Mouse (Mus musculus): ENCODE measurements around the gene Msl3l2. TPM values are rescaled to one million over a fixed set of nuclear protein-coding genes. Genes with fewer than 3 reads are reported as not detected.
A peak's percentile ranks its signal among the peaks of the same experiment; 100 is the strongest.

Gene Msl3l2
- polyA plus RNA-seq, 1 experiment from 2014 or later, result 13.1 TPM

- ATAC-seq (ENCODE audit: low FRiP score) (no peak), DNase-seq (ENCODE audit: low spot score) (no peak)
- no peak overlapping the region for H3K9ac ChIP-seq
- H3K27me3 ChIP-seq (ENCODE audit: control insufficient read depth, insufficient read depth, low read length), result no peaks in the 10 kb centered on the region
- WGBS, result 69% methylated on average over 1 of the region's 1 CpGs
- H3K4me3 ChIP-seq (replicated peaks; ENCODE audit: low read length), result 0 out of 2 replicates have a peak overlapping the region, but pooled peaks have one; percentile 10
- no peaks in the 10 kb centered on the region for H3K9me3 ChIP-seq (ENCODE audit: control insufficient read depth, low read length)
- no peaks in the 10 kb centered on the region for H3K4me1 ChIP-seq (replicated peaks; ENCODE audit: control insufficient read depth, insufficient read depth, low read length)
- no peak overlapping the region for H3K27ac ChIP-seq
- H3K36me3 ChIP-seq (replicated peaks; ENCODE audit: control insufficient read depth, insufficient read depth), result no peaks in the 10 kb centered on the region
- H3K4me2 ChIP-seq (replicated peaks), result peak overlapping the region; percentile 33
Measured at GRCm38 (mm10) chr10:56106996-56107334, 248 bp downstream of the Msl3l2 start.

GRCm38 (mm10) chr10:56114951-56115635 lies 8.4 kb downstream of the Msl3l2 start:
- Histone ChIP-seq H3K4me3 (replicated peaks; ENCODE audit: low read length) (peak overlapping the region; percentile 56), H3K27ac (peak overlapping the region; percentile 94), H3K9ac (peak overlapping the region; percentile 80), H3K27me3 (ENCODE audit: control insufficient read depth, insufficient read depth, low read length) (no peaks in the 10 kb centered on the region), H3K9me3 (ENCODE audit: control insufficient read depth, low read length) (no peaks in the 10 kb centered on the region), H3K4me1 (replicated peaks; ENCODE audit: control insufficient read depth, insufficient read depth, low read length) (peaks cover 9% of the 10 kb centered on the region; the same call in 1 of the 2 replicates), H3K4me2 (replicated peaks) (peak overlapping the region; percentile 72), H3K36me3 (replicated peaks; ENCODE audit: control insufficient read depth, insufficient read depth) (no peaks in the 10 kb centered on the region)
- under 1% methylated on average over 41 of the region's 50 CpGs for WGBS
- DNase-seq (ENCODE audit: low spot score) (peak; percentile 70), ATAC-seq (ENCODE audit: low FRiP score) (peak; percentile 94)

GRCm38 (mm10) chr10:56115636-56116180 lies 9.0 kb downstream of the Msl3l2 start:
- 9% methylated on average over 27 of the region's 27 CpGs for WGBS
- Histone ChIP-seq H3K9me3 (ENCODE audit: control insufficient read depth, low read length) (no peaks in the 10 kb centered on the region), H3K27me3 (ENCODE audit: control insufficient read depth, insufficient read depth, low read length) (no peaks in the 10 kb centered on the region), H3K27ac (peak overlapping the region; percentile 94), H3K36me3 (replicated peaks; ENCODE audit: control insufficient read depth, insufficient read depth) (no peaks in the 10 kb centered on the region), H3K4me3 (replicated peaks; ENCODE audit: low read length) (peak overlapping the region; percentile 56), H3K4me1 (replicated peaks; ENCODE audit: control insufficient read depth, insufficient read depth, low read length) (peaks cover 9% of the 10 kb centered on the region; the same call in 1 of the 2 replicates), H3K9ac (peak overlapping the region; percentile 80), H3K4me2 (replicated peaks) (peak overlapping the region; percentile 72)
- DNase-seq (ENCODE audit: low spot score) (no peak), ATAC-seq (ENCODE audit: low FRiP score) (peak; percentile 65)

- Histone ChIP-seq H3K4me2 (replicated peaks) (no peak overlapping the region), H3K9me3 (ENCODE audit: control insufficient read depth, low read length) (no peaks in the 10 kb centered on the region), H3K4me3 (replicated peaks; ENCODE audit: low read length) (no peak overlapping the region), H3K36me3 (replicated peaks; ENCODE audit: control insufficient read depth, insufficient read depth) (no peaks in the 10 kb centered on the region), H3K27me3 (ENCODE audit: control insufficient read depth, insufficient read depth, low read length) (no peaks in the 10 kb centered on the region), H3K27ac (no peak overlapping the region), H3K4me1 (replicated peaks; ENCODE audit: control insufficient read depth, insufficient read depth, low read length) (no peaks in the 10 kb centered on the region), H3K9ac (no peak overlapping the region)
- 83% methylated on average over 1 of the region's 1 CpGs for WGBS
- no peak for DNase-seq (ENCODE audit: low spot score)
- no peak for ATAC-seq (ENCODE audit: low FRiP score)
Measured at GRCm38 (mm10) chr10:56126972-56127371, 20.3 kb downstream of the Msl3l2 start.

GRCm38 (mm10) chr10:56129642-56130041 lies 22.9 kb downstream of the Msl3l2 start:
- Histone ChIP-seq H3K9me3 (ENCODE audit: control insufficient read depth, low read length) (no peaks in the 10 kb centered on the region), H3K27me3 (ENCODE audit: control insufficient read depth, insufficient read depth, low read length) (no peaks in the 10 kb centered on the region), H3K4me1 (replicated peaks; ENCODE audit: control insufficient read depth, insufficient read depth, low read length) (no peaks in the 10 kb centered on the region), H3K4me3 (replicated peaks; ENCODE audit: low read length) (no peak overlapping the region), H3K9ac (no peak overlapping the region), H3K36me3 (replicated peaks; ENCODE audit: control insufficient read depth, insufficient read depth) (no peaks in the 10 kb centered on the region), H3K4me2 (replicated peaks) (no peak overlapping the region), H3K27ac (no peak overlapping the region)
- WGBS, result 90% methylated on average over 2 of the region's 2 CpGs
- DNase-seq (ENCODE audit: low spot score), result no peak
- ATAC-seq (ENCODE audit: low FRiP score), result no peak

- Histone ChIP-seq H3K27me3 (ENCODE audit: control insufficient read depth, insufficient read depth, low read length) (no peaks in the 10 kb centered on the region), H3K4me3 (replicated peaks; ENCODE audit: low read length) (no peak overlapping the region), H3K9me3 (ENCODE audit: control insufficient read depth, low read length) (no peaks in the 10 kb centered on the region), H3K4me2 (replicated peaks) (no peak overlapping the region), H3K9ac (no peak overlapping the region), H3K27ac (no peak overlapping the region), H3K36me3 (replicated peaks; ENCODE audit: control insufficient read depth, insufficient read depth) (no peaks in the 10 kb centered on the region), H3K4me1 (replicated peaks; ENCODE audit: control insufficient read depth, insufficient read depth, low read length) (no peaks in the 10 kb centered on the region)
- 98% methylated on average over 5 of the region's 5 CpGs for WGBS
- no peak for DNase-seq (ENCODE audit: low spot score)
- no peak for ATAC-seq (ENCODE audit: low FRiP score)
Measured at GRCm38 (mm10) chr10:56137191-56137590, 30.5 kb downstream of the Msl3l2 start.

GRCm38 (mm10) chr10:56148920-56149319 lies 42.2 kb downstream of the Msl3l2 start:
- WGBS, result 94% methylated on average over 3 of the region's 3 CpGs
- ATAC-seq (ENCODE audit: low FRiP score) (no peak), DNase-seq (ENCODE audit: low spot score) (no peak)
- Histone ChIP-seq H3K27me3 (ENCODE audit: control insufficient read depth, insufficient read depth, low read length) (no peaks in the 10 kb centered on the region), H3K4me2 (replicated peaks) (no peak overlapping the region), H3K36me3 (replicated peaks; ENCODE audit: control insufficient read depth, insufficient read depth) (no peaks in the 10 kb centered on the region), H3K4me1 (replicated peaks; ENCODE audit: control insufficient read depth, insufficient read depth, low read length) (no peaks in the 10 kb centered on the region), H3K9ac (no peak overlapping the region), H3K27ac (no peak overlapping the region), H3K4me3 (replicated peaks; ENCODE audit: low read length) (no peak overlapping the region), H3K9me3 (ENCODE audit: control insufficient read depth, low read length) (0 out of 2 replicates have a peak, but pooled peaks cover 4% of the 10 kb centered on the region)

GRCm38 (mm10) chr10:56156956-56157355 lies 50.2 kb downstream of the Msl3l2 start:
- Histone ChIP-seq H3K4me3 (replicated peaks; ENCODE audit: low read length) (no peak overlapping the region), H3K9me3 (ENCODE audit: control insufficient read depth, low read length) (0 out of 2 replicates have a peak, but pooled peaks cover 2% of the 10 kb centered on the region), H3K9ac (no peak overlapping the region), H3K27me3 (ENCODE audit: control insufficient read depth, insufficient read depth, low read length) (no peaks in the 10 kb centered on the region), H3K27ac (no peak overlapping the region), H3K36me3 (replicated peaks; ENCODE audit: control insufficient read depth, insufficient read depth) (no peaks in the 10 kb centered on the region), H3K4me1 (replicated peaks; ENCODE audit: control insufficient read depth, insufficient read depth, low read length) (no peaks in the 10 kb centered on the region), H3K4me2 (replicated peaks) (no peak overlapping the region)
- ATAC-seq (ENCODE audit: low FRiP score) (no peak), DNase-seq (ENCODE audit: low spot score) (no peak)
- 94% methylated on average over 3 of the region's 3 CpGs for WGBS

GRCm38 (mm10) chr10:56158207-56158606 lies 51.5 kb downstream of the Msl3l2 start:
- Histone ChIP-seq H3K27ac (no peak overlapping the region), H3K9ac (no peak overlapping the region), H3K4me1 (replicated peaks; ENCODE audit: control insufficient read depth, insufficient read depth, low read length) (no peaks in the 10 kb centered on the region), H3K4me2 (replicated peaks) (no peak overlapping the region), H3K4me3 (replicated peaks; ENCODE audit: low read length) (no peak overlapping the region), H3K9me3 (ENCODE audit: control insufficient read depth, low read length) (no peaks in the 10 kb centered on the region), H3K27me3 (ENCODE audit: control insufficient read depth, insufficient read depth, low read length) (no peaks in the 10 kb centered on the region), H3K36me3 (replicated peaks; ENCODE audit: control insufficient read depth, insufficient read depth) (no peaks in the 10 kb centered on the region)
- DNase-seq (ENCODE audit: low spot score) (peak; percentile 41), ATAC-seq (ENCODE audit: low FRiP score) (peak; percentile 80; the same call in 1 of the 2 replicates)
- WGBS, result 25% methylated on average over 3 of the region's 3 CpGs
